Mouse (Mus musculus) ES-E14 (cell line): Measurements from ENCODE around the gene Abcf3.

ENCODE experiments used
- CHD2 ChIP-seq: IDR thresholded peaks from 2 replicates; pipeline ENCODE4 v1.6.1; 2014; ENCODE audit warnings: mild to moderate bottlenecking, low read depth, low read length, inconsistent platforms
- HCFC1 ChIP-seq: IDR thresholded peaks from 2 replicates; pipeline ENCODE4 v1.6.1; 2012; ENCODE audit warnings: low read length, inconsistent platforms, borderline replicate concordance; ENCODE audit not compliant: insufficient read depth
- MAFK ChIP-seq: IDR thresholded peaks from 2 replicates; pipeline ENCODE4 v1.6.1; 2014; ENCODE audit warnings: mild to moderate bottlenecking, low read depth, low read length, inconsistent platforms; ENCODE audit not compliant: insufficient read depth
- ZC3H11A ChIP-seq: IDR thresholded peaks from 2 replicates; pipeline ENCODE4 v1.6.1; 2012; ENCODE audit warnings: low read depth, mild to moderate bottlenecking, inconsistent platforms, low read length, borderline replicate concordance
- ZNF384 ChIP-seq: IDR thresholded peaks from 2 replicates; pipeline ENCODE4 v1.6.1; 2012; ENCODE audit warnings: low read depth, low read length, inconsistent platforms

DNA sequence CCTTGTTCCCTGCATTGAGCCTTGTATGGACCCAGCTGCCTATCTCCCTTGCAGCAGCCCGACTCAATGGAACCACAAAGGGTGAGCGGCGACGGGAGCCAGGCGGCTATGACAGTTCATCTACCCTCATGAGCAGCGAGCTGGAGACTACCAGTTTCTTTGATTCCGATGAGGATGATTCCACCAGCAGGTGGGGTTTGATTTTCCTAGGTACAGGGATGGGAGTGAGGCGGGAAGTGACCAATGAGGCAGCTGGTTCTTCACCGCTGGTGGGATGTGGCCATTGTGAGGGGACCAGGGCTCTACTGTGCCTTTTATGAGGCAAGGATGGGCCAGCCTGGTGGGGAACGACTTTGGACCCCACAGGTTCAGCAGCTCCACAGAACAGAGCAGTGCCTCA is 24.5 kb upstream of the Abcf3 start:
- TF ChIP-seq MAFK = no peak
- no peak for TF ChIP-seq ZC3H11A
- no peak for TF ChIP-seq ZNF384
- no peak for TF ChIP-seq CHD2
- TF ChIP-seq HCFC1 = no peak
